Mouse (Mus musculus) liver, embryonic 16.5 days (tissue): ENCODE results near the gene Ndnf. TPM values are rescaled to one million over a fixed set of nuclear protein-coding genes. Genes with fewer than 3 reads are reported as not detected.

ENCODE experiments used
- ATAC-seq: fragments of 200-750 bp; cut with Nextera tagmentation; 2 replicates; pipeline ENCODE4 v1.8.0; 2017; ENCODE audit warnings: low read depth, mild to moderate bottlenecking, moderate number of reproducible peaks, moderate library complexity
- H3K27ac ChIP-seq: fragments of 300-500 bp; sonication (generic); 2 replicates; pipeline ENCODE4 v1.5.1; 2014; ENCODE audit warnings: mild to moderate bottlenecking, low read length
- H3K27me3 ChIP-seq: fragments of 300-500 bp; sonication (generic); 2 replicates; pipeline ENCODE4 v1.6.1; 2014; ENCODE audit warnings: low read depth, low read length, mixed read lengths; ENCODE audit not compliant: control insufficient read depth, insufficient read depth
- H3K36me3 ChIP-seq: fragments of 300-500 bp; sonication (generic); 2 replicates; pipeline ENCODE4 v1.6.1; 2014; ENCODE audit warnings: mild to moderate bottlenecking; ENCODE audit not compliant: control insufficient read depth, insufficient read depth
- H3K4me1 ChIP-seq: fragments of 300-500 bp; sonication (generic); 2 replicates; pipeline ENCODE4 v1.6.1; 2014; ENCODE audit warnings: low read depth, low read length, mixed read lengths; ENCODE audit not compliant: control insufficient read depth
- H3K4me2 ChIP-seq: fragments of 300-500 bp; sonication (generic); 2 replicates; pipeline ENCODE4 v1.6.1; 2014; ENCODE audit warnings: low read depth, low read length, mixed read lengths
- H3K4me3 ChIP-seq: fragments of 300-500 bp; sonication (generic); 2 replicates; pipeline ENCODE4 v1.5.1; 2014; ENCODE audit warnings: low read depth, mild to moderate bottlenecking, low read length
- H3K9ac ChIP-seq: fragments of 300-500 bp; sonication (generic); 2 replicates; pipeline ENCODE4 v1.6.1; 2014; ENCODE audit warnings: low read depth, low read length
- H3K9me3 ChIP-seq: fragments of 300-500 bp; sonication (generic); replicated peaks from 2 replicates; pipeline ENCODE4 v1.6.1; 2016; ENCODE audit warnings: low read length; ENCODE audit not compliant: control insufficient read depth
- WGBS: fragments of 180-500 bp; shearing (Covaris S2); extraction: QIAGEN DNeasy Blood & Tissue Kit; methylation state at CpG from one replicate; pipeline ENCODE4 v1.1.7; 2014; ENCODE audit not compliant: insufficient replicate concordance; 5-methylcytosine and 5-hydroxymethylcytosine counted together
- polyA plus RNA-seq: library from polyadenylated mRNA; unstranded; fragments of >200 nt; fragmentation: Nextera tagmentation; extraction: Ambion mirVana; gene quantifications from 2 replicates; pipeline ENCODE4 v1.2.1, GENCODE M21; 2015

Gene Ndnf
- polyA plus RNA-seq: 0.01 and 0.06 TPM in 2 replicates

- no peaks in the 10 kb centered on the region for H3K36me3 ChIP-seq
- H3K9ac ChIP-seq: no peak within 1 kb of the TSS
- H3K9me3 ChIP-seq: no peaks in the 10 kb centered on the region
- ATAC-seq: peak; percentile 68
- peaks cover 37% of the 10 kb centered on the region for H3K27me3 ChIP-seq
- H3K4me3 ChIP-seq: peak within 1 kb of the TSS; percentile 53
- peaks cover 8% of the 10 kb centered on the region for H3K4me1 ChIP-seq
- whole genome bisulfite sequencing: 0% methylated on average over 39 of the region's 45 CpGs
- H3K27ac ChIP-seq: no peak within 1 kb of the TSS
- peak within 1 kb of the TSS; percentile 63 for H3K4me2 ChIP-seq
Measured at GRCm38 (mm10) chr6:65671451-65671850, at the start of gene Ndnf. TSS of gene Ndnf (plus strand) at chr6:65671590.

GRCm38 (mm10) chr6:65623016-65623715, 48.2 kb upstream of the Ndnf start:
- H3K36me3 ChIP-seq: no peaks in the 10 kb centered on the region
- WGBS: 55% methylated on average over 3 of the region's 3 CpGs
- no peaks in the 10 kb centered on the region for H3K27me3 ChIP-seq
- no peak for ATAC-seq
- H3K4me2 ChIP-seq: no peak overlapping the region
- H3K9me3 ChIP-seq: no peaks in the 10 kb centered on the region
- no peak overlapping the region for H3K4me3 ChIP-seq
- no peak overlapping the region for H3K27ac ChIP-seq
- H3K4me1 ChIP-seq: no peaks in the 10 kb centered on the region
- H3K9ac ChIP-seq: no peak overlapping the region

GRCm38 (mm10) chr6:65630578-65630977, 40.8 kb upstream of the Ndnf start:
- ATAC-seq: no peak
- 60% methylated on average over 2 of the region's 2 CpGs for WGBS

GRCm38 (mm10) chr6:65632184-65632583, 39.2 kb upstream of the Ndnf start:
- Histone ChIP-seq H3K36me3 (no peaks in the 10 kb centered on the region), H3K4me3 (no peak overlapping the region), H3K4me2 (no peak overlapping the region), H3K4me1 (no peaks in the 10 kb centered on the region), H3K27me3 (no peaks in the 10 kb centered on the region), H3K9ac (no peak overlapping the region), H3K27ac (no peak overlapping the region), H3K9me3 (no peaks in the 10 kb centered on the region)
- ATAC-seq: no peak
- 59% methylated on average over 5 of the region's 5 CpGs for WGBS

More at GRCm38 (mm10) chr6:65630578-65630977, 40.8 kb upstream of the Ndnf start:
- no peaks in the 10 kb centered on the region for H3K36me3 ChIP-seq
- no peak overlapping the region for H3K9ac ChIP-seq
- H3K4me2 ChIP-seq: no peak overlapping the region
- H3K9me3 ChIP-seq: no peaks in the 10 kb centered on the region
- no peak overlapping the region for H3K27ac ChIP-seq
- H3K27me3 ChIP-seq: no peaks in the 10 kb centered on the region
- H3K4me1 ChIP-seq: no peaks in the 10 kb centered on the region
- H3K4me3 ChIP-seq: no peak overlapping the region

GRCm38 (mm10) chr6:65642431-65642830, 29.0 kb upstream of the Ndnf start:
- Histone ChIP-seq H3K4me3 (no peak overlapping the region), H3K9me3 (no peaks in the 10 kb centered on the region), H3K27ac (no peak overlapping the region), H3K4me1 (no peaks in the 10 kb centered on the region), H3K36me3 (no peaks in the 10 kb centered on the region), H3K9ac (no peak overlapping the region), H3K4me2 (no peak overlapping the region), H3K27me3 (no peaks in the 10 kb centered on the region)
- ATAC-seq: no peak

- ATAC-seq: no peak
- Histone ChIP-seq H3K4me2 (no peak overlapping the region), H3K27me3 (no peaks in the 10 kb centered on the region), H3K9ac (no peak overlapping the region), H3K4me1 (no peaks in the 10 kb centered on the region), H3K4me3 (no peak overlapping the region), H3K36me3 (no peaks in the 10 kb centered on the region), H3K9me3 (no peaks in the 10 kb centered on the region), H3K27ac (no peak overlapping the region)
- 51% methylated on average over 4 of the region's 4 CpGs for WGBS
Measured at GRCm38 (mm10) chr6:65644110-65644509, 27.3 kb upstream of the Ndnf start.

- no peaks in the 10 kb centered on the region for H3K27me3 ChIP-seq
- no peak overlapping the region for H3K9ac ChIP-seq
- no peak overlapping the region for H3K4me3 ChIP-seq
- no peak for ATAC-seq
- WGBS: 45% methylated on average over 3 of the region's 3 CpGs
- H3K9me3 ChIP-seq: no peaks in the 10 kb centered on the region
- no peaks in the 10 kb centered on the region for H3K4me1 ChIP-seq
- H3K36me3 ChIP-seq: no peaks in the 10 kb centered on the region
- no peak overlapping the region for H3K4me2 ChIP-seq
- no peak overlapping the region for H3K27ac ChIP-seq
Measured at GRCm38 (mm10) chr6:65646408-65646807, 25.0 kb upstream of the Ndnf start.

- Histone ChIP-seq H3K4me3 (no peak overlapping the region), H3K4me2 (no peak overlapping the region), H3K4me1 (no peaks in the 10 kb centered on the region), H3K27me3 (no peaks in the 10 kb centered on the region), H3K36me3 (no peaks in the 10 kb centered on the region), H3K27ac (no peak overlapping the region), H3K9ac (no peak overlapping the region), H3K9me3 (no peaks in the 10 kb centered on the region)
- ATAC-seq: no peak
- 34% methylated on average over 6 of the region's 6 CpGs for WGBS
Measured at GRCm38 (mm10) chr6:65647731-65648130, 23.7 kb upstream of the Ndnf start.

- WGBS: 41% methylated on average over 4 of the region's 4 CpGs
Measured at GRCm38 (mm10) chr6:65651376-65651775, 20.0 kb upstream of the Ndnf start.

More at GRCm38 (mm10) chr6:65651376-65651775, 20.0 kb upstream of the Ndnf start:
- H3K27me3 ChIP-seq: no peaks in the 10 kb centered on the region
- H3K9me3 ChIP-seq: no peaks in the 10 kb centered on the region
- no peak overlapping the region for H3K27ac ChIP-seq
- no peaks in the 10 kb centered on the region for H3K36me3 ChIP-seq
- H3K4me1 ChIP-seq: no peaks in the 10 kb centered on the region
- no peak overlapping the region for H3K4me2 ChIP-seq
- H3K4me3 ChIP-seq: no peak overlapping the region
- no peak overlapping the region for H3K9ac ChIP-seq
- ATAC-seq: no peak
